25 mouse cellular contexts compared by ENCODE assay signal in genomic region chr4:104337279-104337678, GRCm38 (mm10).
DNase-seq lines count a peak whose midpoint lies in the region; ATAC-seq and TF ChIP-seq lines count a peak whose summit lies in the region.
"Had no signal": no experiment of that assay in that cellular context is flagged by ENCODE, and none has a peak within 500 bp of the region (broad histone marks: within the 10 kb centered on the region; RNA-seq: fewer than 3 reads in every experiment).

No protein-coding gene starts in this region.

- H3K27me3 ChIP-seq in hindbrain, embryonic 13.5 days = no peaks in the 10 kb centered on the region
- no peaks in the 10 kb centered on the region for H3K27me3 ChIP-seq in hindbrain, embryonic 11.5 days (ENCODE audit: control insufficient read depth, insufficient read depth, low read length)
- H3K27me3 ChIP-seq: CH12.LX; forebrain, embryonic 15.5 days had no signal

- ATAC-seq in hindbrain, embryonic 13.5 days (ENCODE audit: low FRiP score) = peak; percentile 57; the same call in 1 of the 2 replicates
- ATAC-seq in hindbrain, embryonic 11.5 days (ENCODE audit: low FRiP score) = no peak
- ATAC-seq: forebrain, embryonic 15.5 days; intestine, postnatal 0 days had no signal

- H3K4me3 ChIP-seq in hindbrain, embryonic 13.5 days = no peak overlapping the region
- no peak overlapping the region for H3K4me3 ChIP-seq in hindbrain, embryonic 11.5 days (ENCODE audit: low read depth, low read length)
- H3K4me3 ChIP-seq in layer of hippocampus, adult 2 months = no peak overlapping the region
- H3K4me3 ChIP-seq: embryonic facial prominence, embryonic 10.5 days; embryonic facial prominence, embryonic 13.5 days; erythroblast, embryonic 14.5 days; forebrain, embryonic 12.5 days; forebrain, embryonic 15.5 days; heart, adult 2 months had no signal

- intact Hi-C loops in left cerebral cortex, postnatal 4 days (cut with DNase I) = no loop called here

- no peak for TF ChIP-seq CTCF in layer of hippocampus, adult 2 months (conservative IDR thresholded peaks at IDR 0.05)

- DNase-seq in hindbrain, embryonic 11.5 days (ENCODE audit: low spot score) = no peak
- DNase-seq in layer of hippocampus, adult 2 months (ENCODE audit: low spot score in 2 of 2) = no peak
- DNase-seq in layer of hippocampus, adult 8-10 months (ENCODE audit: low spot score in 2 of 2) = no peak
- peak; percentile 7 for DNase-seq in WW6 (ENCODE audit: low read depth, low spot score)
- no peak for DNase-seq in left cerebral cortex, postnatal 4 days
- no peak for DNase-seq in left cerebral cortex, adult 18-20 months (ENCODE audit: low spot score in 2 of 2)
- DNase-seq: adrenal gland, postnatal 10 days; adrenal gland, postnatal 36 days; B cell, adult 2 months; cerebellum, adult 11 months; cerebellum, adult 8-10 months; cerebellum, postnatal 10 days; cerebellum, postnatal 36 days; embryo, embryonic 11 days; gastrocnemius, postnatal 25 days; heart, adult 2 months had no signal

- H3K9me3 ChIP-seq in hindbrain, embryonic 13.5 days = no peaks in the 10 kb centered on the region
- H3K9me3 ChIP-seq in hindbrain, embryonic 11.5 days (ENCODE audit: control insufficient read depth, low read length) = no peaks in the 10 kb centered on the region
- H3K9me3 ChIP-seq: embryonic facial prominence, embryonic 10.5 days; embryonic facial prominence, embryonic 13.5 days; forebrain, embryonic 12.5 days; forebrain, embryonic 15.5 days had no signal

- no peak overlapping the region for H3K27ac ChIP-seq in hindbrain, embryonic 13.5 days
- H3K27ac ChIP-seq in hindbrain, embryonic 11.5 days (ENCODE audit: low read depth, low read length) = no peak overlapping the region
- H3K27ac ChIP-seq in layer of hippocampus, adult 2 months = peak overlapping the region; percentile 10; the same call in 1 of the 2 replicates
- H3K27ac ChIP-seq: embryonic facial prominence, embryonic 10.5 days; embryonic facial prominence, embryonic 13.5 days; forebrain, embryonic 12.5 days; forebrain, embryonic 15.5 days; heart, adult 2 months had no signal

- H3K4me2 ChIP-seq in hindbrain, embryonic 13.5 days = no peak overlapping the region
- no peak overlapping the region for H3K4me2 ChIP-seq in hindbrain, embryonic 11.5 days (replicated peaks; ENCODE audit: low read depth, low read length)
- H3K4me2 ChIP-seq: embryonic facial prominence, embryonic 13.5 days; forebrain, embryonic 12.5 days; forebrain, embryonic 15.5 days; heart, embryonic 11.5 days had no signal

- no peaks in the 10 kb centered on the region for H3K36me3 ChIP-seq in hindbrain, embryonic 13.5 days
- H3K36me3 ChIP-seq in hindbrain, embryonic 11.5 days (ENCODE audit: control insufficient read depth, insufficient read depth, low read length) = no peaks in the 10 kb centered on the region
- H3K36me3 ChIP-seq: embryonic facial prominence, embryonic 10.5 days; embryonic facial prominence, embryonic 13.5 days; forebrain, embryonic 12.5 days; forebrain, embryonic 15.5 days had no signal

- H3K4me1 ChIP-seq in hindbrain, embryonic 13.5 days (replicated peaks) = no peaks in the 10 kb centered on the region
- H3K4me1 ChIP-seq in hindbrain, embryonic 11.5 days (replicated peaks; ENCODE audit: control insufficient read depth, insufficient read depth, low read length) = no peaks in the 10 kb centered on the region
- H3K4me1 ChIP-seq: embryonic facial prominence, embryonic 10.5 days; embryonic facial prominence, embryonic 13.5 days had no signal

- no peak overlapping the region for H3K9ac ChIP-seq in hindbrain, embryonic 13.5 days
- no peak overlapping the region for H3K9ac ChIP-seq in hindbrain, embryonic 11.5 days (ENCODE audit: low read depth, low read length)
- H3K9ac ChIP-seq: embryonic facial prominence, embryonic 13.5 days; forebrain, embryonic 12.5 days; forebrain, embryonic 15.5 days had no signal

- WGBS in hindbrain, embryonic 13.5 days = 62% methylated on average over 10 of the region's 10 CpGs
- WGBS in hindbrain, embryonic 11.5 days = 77% methylated on average over 10 of the region's 10 CpGs
